Mouse (Mus musculus) heart, postnatal 4 days (tissue): ENCODE measurements around the gene Lrrc37a. TPM values are rescaled to one million over a fixed set of nuclear protein-coding genes. Genes with fewer than 3 reads are reported as not detected.
A peak's percentile ranks its signal among the peaks of the same experiment; 100 is the strongest.
"Not testable (repeated sequence)": the region's sequence is repeated elsewhere in the genome, so short reads cannot be mapped to it uniquely, and the experiment has no call there.

Source experiments
- DNase-seq: peaks from one replicate; pipeline ENCODE4 v3.0.0; 2021
- total RNA-seq, 2 experiments: library from RNA; stranded (reverse); gene quantifications; 2 replicates each; pipeline ENCODE4 v1.2.3; 2021

The Lrrc37a gene
- total RNA-seq, result not detected

DNA sequence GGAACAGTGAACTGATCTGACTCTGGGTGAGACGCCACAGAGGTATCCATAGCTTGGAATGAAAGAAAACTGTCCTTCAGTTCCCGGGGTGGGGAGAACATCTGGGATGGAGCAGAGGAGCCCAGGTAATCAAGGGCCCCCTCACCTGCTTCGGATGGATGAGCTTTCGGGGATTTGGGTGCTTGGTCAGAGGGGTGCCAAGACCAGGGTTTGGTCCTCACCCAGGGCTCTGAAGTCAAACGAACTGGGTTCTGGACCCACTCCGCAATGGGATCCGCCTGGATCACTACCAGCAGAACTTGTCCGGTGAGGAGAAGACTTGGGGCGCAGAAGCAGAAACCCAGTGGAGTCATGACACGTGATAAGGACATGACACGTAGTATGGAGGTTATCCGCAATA, at the start of gene Lrrc37a:
Gene Lrrc37a (minus strand): TSS at position 101 of the 400 bp plus-strand sequence.
- DNase-seq, result no peak

DNA sequence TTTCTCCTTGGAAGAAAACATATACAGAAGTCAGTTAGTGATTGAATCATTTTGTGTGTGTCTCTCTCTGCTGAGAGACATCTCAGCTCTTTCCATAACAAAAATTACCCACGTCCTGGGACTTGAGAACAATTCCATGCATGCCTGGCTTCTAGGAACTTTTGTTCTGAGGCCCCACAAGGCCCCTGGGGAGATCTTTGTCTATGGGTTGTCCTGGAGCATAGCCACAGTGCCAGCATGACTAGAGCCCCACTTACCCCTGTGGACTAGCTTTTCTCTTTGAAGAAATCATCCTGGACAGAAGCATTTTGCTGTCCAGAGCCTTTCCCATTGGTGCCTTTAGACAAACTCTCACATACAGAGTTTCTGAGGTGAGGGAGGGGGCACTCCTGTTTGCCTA, 30.6 kb upstream of the Lrrc37a start:
- DNase-seq, result not testable (repeated sequence)

DNA sequence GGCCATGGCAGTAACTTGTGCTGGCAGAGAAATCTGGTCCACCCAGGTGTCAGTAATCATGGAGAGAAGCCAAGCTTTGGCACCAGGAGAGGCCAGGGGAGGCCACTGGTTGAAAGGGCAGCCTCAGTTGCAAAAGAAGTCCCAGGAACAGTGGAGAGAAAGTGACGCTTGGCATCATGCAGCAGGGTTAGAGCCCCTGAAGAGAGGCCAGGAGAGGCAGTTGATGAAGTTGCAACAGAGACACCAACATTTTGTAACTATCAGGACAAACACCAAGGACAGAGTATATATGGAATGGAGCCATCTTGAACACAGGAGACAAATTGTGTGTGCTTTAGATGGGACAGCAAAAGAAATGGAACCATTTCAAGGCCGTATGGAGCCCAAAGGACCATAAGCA, 7.7 kb upstream of the Lrrc37a start:
- DNase-seq, result no peak

DNA sequence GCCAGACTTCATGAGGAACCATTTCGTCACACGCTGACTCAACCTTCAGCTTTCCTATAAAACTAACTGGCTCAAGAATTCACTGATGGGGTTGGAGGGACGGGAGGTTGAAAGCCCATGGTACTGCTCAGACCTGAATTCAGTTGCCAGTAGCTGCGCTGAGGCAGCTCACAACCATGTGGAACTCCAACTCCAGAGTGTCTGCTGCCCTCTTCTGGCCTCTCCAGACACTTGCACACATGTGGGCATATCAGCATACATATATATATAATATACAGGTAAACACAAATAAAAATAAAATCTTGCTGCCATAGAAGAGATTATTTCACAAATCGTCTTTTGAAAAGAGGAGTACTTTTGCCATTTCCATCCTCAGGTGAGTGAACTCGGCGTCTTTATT, 40.0 kb downstream of the Lrrc37a start:
- DNase-seq, result no peak

DNA sequence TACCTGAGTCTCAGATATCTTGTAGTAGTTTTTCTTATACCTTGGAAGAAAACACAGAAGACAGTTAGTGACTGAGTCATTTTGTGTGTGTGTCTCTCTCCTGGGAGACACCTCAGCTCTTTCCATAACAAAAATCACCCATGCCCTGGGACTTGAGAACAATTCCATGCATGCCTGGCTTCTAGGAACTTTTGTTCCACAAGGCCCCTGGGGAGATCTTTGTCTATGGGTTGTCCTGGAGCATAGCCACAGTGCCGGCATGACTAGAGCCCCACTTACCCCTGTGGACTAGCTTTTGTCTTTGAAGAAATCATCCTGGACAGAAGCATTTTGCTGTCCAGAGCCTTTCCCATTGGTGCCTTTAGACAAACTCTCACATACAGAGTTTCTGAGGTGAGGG, 53.3 kb downstream of the Lrrc37a start:
- DNase-seq, result not testable (repeated sequence)

DNA sequence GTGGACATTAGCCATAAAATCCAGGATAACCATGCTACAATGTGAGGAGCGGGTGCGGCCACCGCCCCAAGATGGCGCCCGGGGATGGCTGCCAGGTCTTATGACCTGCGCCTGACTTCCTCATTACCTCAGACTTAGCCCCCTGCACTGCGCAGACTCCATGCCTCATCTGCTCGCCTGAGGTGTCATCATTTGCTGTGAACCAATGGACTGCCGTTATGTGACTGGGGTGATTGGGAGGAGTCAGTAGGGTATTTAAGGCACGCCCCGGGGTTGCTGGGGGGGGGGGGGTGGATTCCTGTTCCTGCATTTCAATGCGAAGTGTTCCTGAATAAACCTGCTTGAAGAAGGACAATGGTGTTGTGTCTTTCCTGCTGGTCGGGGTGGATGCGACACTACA, 54.7 kb downstream of the Lrrc37a start:
- DNase-seq, result not testable (repeated sequence)

DNA sequence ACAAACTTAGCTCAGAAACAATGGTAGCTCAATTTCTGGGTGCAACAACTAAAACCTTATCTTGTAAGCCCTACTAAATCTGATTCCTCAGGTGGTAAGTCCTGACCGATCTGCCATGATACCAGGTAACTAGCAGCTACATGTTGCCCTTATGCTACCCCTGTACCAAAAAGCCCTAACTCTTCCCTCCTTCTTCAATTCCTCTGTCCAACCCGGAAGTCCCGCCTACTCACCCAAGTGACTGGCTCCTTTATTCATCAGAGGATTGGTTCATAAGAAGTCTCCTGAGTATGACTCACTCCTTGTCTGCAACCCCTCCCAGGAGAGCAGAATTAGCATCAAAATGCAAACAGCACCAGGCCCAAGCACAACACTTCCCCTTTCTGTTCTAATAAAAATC, 60.7 kb downstream of the Lrrc37a start:
- DNase-seq, result no peak

DNA sequence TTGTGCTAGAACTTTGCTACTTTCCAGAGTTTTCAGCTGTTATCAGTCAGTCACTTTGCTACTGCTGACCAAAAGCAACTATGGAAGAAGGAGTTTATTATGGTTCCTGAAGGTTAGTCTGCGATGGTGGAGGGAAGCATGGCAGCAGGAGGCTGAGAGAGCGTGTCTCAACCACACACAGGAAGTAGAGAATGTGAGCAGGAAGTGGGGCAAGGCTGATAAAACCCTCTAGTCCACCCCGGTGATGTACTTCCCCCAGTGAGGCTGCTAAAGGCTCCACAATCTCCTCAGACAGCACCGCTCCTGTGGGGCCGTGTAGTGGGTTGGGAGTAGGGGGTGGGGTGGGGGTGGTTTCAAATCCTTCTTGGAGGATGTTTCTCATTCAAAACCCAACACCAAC, 68.1 kb downstream of the Lrrc37a start:
- DNase-seq, result no peak

DNA sequence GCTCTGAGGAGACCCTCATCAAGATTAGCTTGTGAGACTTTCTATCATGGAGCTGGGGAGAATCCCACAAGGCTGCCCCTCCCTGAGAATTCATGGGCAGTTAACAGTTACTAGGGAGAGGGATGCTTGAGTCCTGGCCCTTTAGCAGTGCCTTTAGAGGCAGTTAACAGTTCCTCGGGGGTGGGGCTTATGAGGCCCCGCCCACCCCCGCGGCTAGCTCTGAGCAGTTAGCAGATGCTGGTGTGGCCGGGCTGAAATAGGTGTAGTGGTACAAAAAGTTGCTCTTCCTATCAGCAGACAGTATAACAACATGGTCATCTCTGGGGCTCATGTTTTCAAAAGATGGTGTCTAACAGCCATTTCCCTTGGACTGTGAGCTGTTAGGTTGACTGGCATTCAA, 79.4 kb downstream of the Lrrc37a start:
- DNase-seq, result no peak

DNA sequence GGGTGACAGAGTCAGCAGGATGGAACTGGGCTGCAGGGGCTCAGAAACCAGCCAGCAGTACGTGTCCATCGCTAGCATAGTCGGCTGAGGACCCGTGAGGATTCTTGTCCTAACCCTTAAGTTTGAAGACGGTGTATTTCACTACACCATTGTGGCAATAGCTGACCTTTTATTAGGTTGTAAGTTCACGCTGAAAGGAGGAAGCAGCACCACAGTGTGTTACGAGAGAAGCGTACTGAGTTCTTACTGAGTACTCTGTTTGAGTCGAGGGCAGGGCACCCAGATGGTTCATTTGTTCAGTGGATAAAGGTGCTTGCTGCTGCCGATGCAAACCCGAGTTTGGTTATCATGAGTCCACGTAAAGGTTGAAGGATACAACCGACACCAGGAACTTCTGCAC, 84.7 kb downstream of the Lrrc37a start:
- DNase-seq, result no peak

DNA sequence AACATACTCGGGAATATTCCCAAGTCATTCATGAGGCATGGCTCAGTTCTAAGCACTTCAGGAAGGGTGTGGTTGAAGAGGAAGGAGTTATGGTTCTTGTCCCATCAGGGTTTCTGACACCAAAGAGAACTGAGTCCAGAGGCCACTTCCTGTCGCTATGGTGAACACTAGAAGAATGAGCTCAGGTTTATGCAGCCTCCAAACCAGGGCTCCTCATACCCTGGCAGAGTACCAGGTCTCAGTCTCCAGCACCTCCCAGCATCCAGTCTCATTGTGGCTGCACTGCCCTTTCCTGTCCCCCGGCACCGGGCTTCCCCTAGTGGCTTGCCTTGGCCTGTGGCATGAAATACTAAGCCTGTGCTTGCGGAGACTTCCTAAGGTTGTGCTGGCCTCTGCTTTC, 85.2 kb downstream of the Lrrc37a start:
- no peak for DNase-seq

DNA sequence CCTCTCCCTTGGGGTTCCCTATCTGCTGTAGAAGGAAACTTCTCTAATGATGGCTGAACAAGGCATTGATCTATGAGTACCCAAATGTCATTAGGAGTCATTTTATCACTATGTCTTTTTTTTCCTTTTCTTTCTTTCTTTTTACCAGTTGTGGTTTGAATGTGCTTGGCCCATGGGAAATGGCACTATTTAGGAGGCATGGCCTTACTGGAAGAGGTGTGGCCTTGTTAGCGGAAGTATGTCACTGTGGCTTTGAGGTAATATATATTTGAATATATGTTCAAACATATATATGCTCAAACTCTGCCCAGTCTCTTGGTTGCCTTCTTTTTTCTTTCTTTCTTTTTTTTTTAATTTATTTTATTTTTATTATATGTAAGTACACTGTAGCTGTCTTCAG, 90.9 kb downstream of the Lrrc37a start:
- no peak for DNase-seq

DNA sequence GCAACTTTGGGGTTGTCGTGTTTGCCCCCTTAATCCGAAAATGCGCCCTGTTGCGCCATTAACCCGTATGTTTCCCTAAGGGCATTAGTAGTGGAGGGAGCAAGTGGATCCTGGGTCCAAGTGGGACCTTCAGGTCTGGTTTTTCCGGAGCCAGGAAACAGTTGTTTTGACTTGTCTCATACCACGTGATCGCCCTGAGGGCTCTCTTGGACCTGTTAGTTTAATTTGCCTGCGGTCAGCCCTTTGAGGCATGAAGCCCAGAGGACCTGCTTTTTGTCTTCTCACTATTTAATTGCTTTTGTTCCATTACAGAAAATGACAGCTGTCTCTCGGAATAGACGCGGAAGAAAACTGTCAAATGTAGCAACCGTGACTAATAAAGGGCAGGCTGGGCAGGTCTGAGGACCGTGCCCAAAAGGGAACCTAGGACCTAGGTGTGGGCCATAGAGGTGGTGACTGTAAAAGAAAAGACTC, 91.4 kb downstream of the Lrrc37a start:
- no peak for DNase-seq

DNA sequence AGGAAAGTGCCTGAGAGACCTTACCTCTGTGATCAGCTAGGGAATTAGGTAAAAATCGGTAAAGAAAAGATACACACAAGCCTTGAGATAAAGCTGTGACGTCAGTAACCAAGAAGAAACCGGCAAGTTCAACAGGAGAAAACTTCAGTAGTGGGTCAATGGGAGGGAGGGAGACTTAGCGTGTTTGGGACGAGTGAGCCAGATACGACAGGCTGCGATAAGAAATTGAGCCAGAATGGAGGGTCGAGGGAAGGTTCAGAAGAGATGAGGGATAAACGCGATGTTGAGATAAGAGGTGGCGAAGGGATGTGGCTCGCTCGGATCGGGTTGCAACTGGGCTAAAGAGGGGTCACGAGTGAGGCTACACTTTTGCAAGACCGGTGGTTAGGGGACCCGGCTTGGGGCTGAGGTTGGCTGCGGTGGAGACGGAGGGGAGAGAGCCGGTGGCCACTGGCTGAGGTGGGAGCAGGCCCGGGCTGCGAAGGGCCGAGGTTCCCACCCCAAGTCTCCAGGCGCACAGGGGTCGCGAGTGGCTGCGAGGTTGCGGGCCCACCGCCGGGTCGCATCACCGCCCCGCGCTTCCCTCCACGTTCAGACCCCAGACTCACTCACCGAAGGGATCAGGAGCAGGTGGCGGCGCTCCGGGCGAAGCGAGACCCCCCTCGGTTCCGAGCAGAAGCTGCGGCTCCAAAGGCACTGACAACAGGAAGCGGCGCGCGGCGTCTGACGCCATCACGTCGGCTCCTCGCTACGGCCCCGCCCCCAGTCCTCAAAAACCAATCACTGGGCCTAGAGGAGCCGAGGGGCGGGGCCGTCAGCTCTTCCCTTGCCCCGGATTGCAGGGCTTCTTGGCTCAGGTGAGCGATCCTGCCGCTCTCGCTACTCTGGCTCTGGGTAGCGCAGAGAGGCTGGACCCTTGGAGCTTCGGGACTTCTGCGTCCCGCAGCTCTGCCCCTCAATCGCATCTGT, 92.1 kb downstream of the Lrrc37a start, which contains the start of gene Plekhm1:
Gene Plekhm1 (minus strand): TSS at position 707 of the 969 bp plus-strand sequence.
- peak; percentile 96 for DNase-seq

DNA sequence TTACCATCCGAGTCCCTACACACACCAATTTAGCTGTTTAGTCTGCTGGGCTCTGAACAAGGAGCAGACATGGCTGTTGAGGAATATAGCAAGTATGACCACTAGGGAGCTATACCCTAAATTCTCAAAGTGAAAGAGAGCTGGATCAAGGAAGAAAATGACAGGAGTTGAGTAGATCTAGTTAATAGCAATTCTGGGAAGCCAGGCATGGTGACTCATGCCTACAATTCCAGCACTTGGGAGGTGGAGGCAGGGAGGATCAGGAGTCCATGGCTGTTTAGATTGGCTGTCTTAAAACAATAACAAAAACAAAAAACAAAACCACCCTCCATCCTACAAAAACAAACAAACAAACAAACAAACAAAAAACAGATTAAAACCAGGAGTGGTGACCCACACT, 93.1 kb downstream of the Lrrc37a start:
- DNase-seq, result no peak

DNA sequence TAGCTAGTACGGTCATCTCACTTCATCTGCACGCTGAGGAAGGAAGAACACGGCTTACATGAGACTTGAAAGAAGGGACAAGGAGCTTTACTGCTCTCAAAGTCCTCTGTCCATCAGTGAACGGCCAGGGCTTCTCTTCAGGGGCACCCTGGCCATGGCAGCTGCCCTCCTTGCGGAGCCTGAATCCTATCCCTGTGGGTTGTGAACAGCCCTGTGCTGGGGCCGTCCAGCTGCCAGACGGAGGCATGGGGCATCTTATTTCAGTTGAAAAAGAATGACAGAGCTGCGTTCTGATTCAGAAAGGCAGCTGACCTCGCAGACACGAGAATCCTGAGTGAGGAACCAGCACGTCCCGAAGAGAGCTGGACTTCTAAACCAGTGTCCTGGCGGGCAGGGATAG, 95.5 kb downstream of the Lrrc37a start:
- no peak for DNase-seq

DNA sequence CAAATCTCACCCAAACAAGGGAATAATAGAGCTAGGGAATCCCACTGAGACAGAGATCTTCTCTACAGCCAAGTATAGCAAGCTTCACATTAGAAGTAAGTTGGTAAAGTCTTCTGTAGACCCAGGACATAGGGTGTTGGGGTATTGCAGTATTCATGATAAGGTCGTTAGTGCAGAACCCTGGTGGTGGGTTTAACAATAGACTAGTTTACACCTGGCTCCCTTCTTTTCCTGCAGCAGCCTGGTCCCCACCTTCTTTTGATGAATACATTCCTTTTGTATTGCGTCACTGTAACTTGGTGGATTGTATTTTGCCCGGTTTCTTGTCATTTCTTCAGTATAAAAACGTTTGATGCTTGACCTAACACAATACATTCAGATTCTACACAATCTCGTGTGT, 97.3 kb downstream of the Lrrc37a start:
- DNase-seq, result not testable (repeated sequence)

DNA sequence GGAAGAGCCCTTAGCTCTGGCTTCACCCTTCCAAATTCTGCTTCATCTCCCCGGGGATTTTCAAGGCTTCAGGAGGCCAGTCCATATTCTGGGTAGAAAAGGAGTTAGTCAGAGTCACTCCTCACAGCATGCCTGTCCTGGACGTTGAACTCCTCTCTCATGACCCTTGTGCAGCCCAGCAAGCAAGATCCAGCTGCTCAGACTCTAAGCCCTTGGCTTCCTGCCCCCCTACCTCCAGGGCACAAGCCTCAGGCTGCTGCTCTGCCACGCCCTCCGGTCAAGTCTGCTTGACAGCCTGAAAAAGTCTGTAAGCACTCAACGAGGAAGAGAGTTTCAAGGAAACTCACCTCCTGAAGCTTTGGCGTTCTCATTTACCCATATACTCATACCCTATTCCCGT, 97.8 kb downstream of the Lrrc37a start:
- DNase-seq, result peak; percentile 17

DNA sequence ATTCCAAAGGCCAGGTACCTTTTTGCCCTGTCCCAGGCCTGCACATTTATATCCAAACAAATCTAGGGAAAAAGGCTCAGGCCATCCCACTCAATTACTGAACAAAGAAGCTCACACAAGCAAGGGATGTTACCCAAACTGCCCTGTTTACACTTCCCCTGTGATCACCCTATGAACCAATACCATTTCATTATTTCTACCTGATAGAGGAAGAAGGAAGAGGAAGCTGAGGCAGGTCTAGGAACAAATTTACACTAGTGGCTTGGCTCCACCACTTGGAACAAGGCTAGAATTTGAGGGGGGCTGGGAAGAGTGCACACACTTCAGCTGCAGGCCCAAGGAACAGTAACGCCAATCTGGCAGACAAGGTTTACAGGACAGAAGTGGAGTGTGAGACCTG, 98.6 kb downstream of the Lrrc37a start:
- no peak for DNase-seq

DNA sequence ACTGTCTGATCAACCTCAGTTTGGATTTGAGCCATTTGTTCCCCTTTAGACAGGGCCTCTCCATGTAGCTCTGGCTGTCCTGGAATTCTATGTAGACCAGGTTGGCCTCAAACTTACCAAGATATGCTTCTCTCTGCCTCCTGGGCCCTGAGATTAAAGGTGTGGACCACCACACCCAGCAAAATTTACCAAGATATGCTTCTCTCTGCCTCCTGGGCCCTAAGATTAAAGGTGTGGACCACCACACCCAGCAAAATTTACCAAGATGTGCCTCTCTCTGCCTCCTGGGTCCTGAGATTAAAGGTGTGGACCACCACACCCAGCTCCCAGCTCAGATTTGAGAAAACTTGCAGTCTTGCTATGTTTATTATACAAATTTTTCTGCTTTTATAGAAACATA, 99.8 kb downstream of the Lrrc37a start:
- DNase-seq, result no peak

DNA sequence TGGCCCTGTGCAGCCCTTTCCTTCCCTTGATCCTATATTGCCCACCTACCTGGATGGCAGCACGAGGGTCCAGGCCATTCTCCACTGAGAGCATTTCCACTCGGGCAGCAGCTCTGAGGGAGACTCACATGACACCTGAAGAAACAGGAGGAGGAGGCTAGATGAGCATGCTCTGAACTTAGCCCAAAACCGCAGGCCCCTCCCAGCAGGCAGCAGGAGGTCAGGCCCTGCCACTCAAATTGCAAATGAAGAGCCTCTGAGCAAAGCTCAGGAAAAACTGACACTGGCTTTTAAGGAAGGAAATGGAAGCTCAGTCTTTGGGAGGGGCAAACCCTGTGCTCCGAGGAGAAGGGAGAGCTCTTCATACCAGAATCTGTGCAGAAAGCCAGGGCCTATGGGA, 100.6 kb downstream of the Lrrc37a start:
- DNase-seq, result no peak

DNA sequence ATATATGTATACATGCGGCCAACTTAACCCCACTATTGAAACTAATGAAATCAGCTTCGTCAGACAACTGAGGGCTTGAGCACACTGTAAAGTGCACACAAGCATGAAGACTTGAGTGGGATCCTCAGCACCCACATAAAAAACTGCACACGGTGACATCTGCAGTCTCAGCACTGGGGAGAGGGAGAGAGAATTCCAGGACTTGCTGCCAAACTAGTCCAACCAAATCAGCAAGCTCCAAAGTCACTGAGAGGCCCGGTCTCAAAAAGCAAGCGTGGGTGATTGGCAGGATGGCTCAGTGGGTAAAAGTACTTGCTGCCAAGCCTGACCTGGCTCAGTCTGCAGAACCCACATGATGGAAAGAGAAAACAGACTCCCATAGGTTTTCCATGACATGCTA, 101.7 kb downstream of the Lrrc37a start:
- no peak for DNase-seq

DNA sequence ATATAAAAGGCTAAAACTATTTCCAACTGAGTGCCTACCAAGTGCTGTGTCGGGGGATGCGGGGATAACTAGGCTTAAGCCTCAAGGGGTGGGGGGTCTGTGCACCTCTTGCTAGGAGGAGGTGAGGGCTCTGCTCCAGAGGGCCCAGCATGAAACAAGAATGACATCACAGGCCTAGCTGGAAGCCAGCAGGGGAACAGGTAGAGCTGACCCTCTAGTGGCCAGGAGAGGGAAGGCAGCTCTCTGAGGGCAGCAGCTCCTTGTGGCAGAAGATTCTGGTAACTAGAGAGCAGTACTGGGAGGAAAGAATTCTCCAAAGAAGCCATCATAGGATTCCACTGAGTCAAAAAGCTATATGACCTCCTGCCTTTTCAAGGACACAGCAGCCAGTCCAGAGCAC, 102.2 kb downstream of the Lrrc37a start:
- DNase-seq, result peak; percentile 68
